Mouse (Mus musculus) c-Kit-positive CD71-positive TER-119-negative erythroid progenitor cells, embryonic 14.5 days (primary cell): ENCODE results near the gene Afap1l2.

Source experiments
- DNase-seq: peaks from one replicate; pipeline ENCODE4 v3.0.0-alpha.2; 2013; ENCODE audit warnings: low read depth

Gene Afap1l2

DNA sequence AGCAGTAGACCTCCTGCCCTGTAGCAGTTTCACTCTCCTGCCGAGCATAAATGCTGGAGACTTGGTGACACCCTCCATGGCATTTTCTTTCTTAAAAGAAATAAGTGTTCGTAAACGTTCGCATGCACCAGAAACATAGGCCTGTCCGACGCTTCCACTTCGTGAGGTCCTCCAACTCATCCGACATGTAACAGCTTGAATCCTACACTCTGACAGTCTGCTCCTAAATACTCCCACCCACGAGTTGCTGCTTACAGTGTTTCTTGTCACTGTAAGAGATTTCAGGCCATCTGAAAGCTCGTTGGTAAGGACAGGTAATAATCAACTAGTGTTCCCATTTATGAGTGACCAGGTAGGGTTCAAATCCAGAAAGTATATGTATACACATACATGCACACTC is 120.1 kb downstream of the Afap1l2 start:
- DNase-seq = no peak

DNA sequence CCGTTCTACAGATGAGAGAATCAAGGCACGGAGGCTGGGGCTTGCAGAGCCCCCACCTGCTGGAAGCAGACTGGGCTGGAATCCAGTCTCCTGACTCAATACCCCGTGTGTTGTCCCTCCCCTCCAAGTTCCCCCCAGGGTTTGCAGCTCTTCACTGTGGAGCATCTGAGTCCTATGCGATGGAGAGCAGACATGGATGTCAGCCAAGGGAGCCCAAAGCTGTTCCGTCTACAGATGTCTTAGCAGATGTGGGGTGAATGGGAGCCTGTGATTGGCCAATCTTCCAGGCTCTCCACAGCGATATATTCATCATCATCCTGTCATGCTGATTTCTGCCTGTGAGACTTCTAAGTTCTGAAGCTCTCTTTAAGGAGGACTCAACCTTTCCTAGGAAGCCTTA is 130.7 kb downstream of the Afap1l2 start:
- DNase-seq = no peak

DNA sequence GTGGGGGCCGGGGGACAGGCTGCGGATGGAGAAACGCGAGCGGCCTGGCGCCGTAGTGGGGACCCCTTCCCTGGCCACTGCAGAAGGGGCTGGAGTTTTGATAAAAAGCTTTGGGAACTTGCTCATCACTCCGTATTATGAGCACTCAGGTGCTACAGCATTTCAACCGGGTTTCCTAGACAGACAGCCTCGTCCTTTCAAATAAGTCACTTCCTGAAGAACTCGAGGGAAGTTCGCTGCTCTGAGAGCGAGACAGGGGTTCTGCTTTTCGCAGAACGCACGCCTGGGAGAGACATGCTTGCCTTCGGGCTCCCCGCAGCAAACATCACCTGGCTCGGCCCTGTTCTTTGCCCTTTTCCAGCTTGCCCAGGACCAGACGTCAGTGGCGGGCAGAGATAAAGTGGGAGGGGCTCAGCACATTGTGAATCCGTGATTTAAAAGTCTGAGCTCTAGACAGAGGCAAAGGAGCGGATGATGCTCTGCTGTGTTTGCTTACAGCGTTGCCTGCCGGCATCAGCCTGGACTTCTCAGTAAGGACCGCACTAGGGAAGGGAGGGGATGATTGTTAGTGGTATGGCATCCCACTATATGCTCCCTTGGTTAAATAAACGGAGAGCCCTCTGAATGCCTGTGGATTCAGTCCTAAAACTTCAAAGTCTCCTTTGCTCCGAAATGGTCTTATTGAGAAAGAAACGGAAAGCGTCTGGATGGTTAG is 133.3 kb downstream of the Afap1l2 start:
- DNase-seq = no peak

DNA sequence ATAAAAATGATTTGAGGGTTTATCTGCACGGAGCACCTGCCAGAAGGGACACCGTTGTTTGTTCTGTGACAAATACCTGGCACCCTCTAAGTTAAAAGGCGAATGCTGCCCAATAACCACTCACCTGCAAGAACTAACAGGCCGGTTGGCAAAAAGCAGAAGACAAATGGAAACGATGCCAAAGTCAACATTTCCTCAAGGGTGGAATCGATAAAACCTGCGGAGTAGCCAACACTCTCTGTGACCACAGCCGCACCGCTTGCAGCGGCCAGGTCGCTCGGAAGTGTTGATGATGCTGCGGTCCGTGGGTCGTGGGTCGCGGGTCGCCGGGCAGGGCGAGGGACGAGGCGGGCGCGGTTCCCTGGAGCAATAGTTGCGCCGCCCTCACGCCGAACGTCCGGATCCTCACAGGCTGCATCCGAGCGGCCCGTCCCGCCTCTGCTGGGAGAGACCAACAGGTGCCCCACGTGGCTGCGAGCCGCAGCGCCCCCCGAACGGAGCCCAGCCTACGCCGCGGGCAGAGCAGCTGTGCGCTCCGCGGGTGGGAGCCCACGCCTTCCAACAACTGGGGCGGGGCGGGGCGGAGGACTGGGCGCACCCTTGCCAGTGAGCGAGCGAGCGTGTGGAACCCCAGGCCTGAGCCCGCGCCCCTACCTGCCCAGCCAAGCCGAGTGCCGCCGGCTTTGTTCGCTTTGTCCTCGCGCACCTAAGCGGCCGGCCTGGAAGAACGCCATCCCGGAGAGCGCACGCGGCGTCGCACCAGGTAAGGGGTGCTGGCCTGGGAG is 134.0 kb downstream of the Afap1l2 start, which contains the start of gene Vwa2:
Vwa2 (plus strand) TSS at position 434 of the 785 bp plus-strand sequence.
- DNase-seq = no peak

DNA sequence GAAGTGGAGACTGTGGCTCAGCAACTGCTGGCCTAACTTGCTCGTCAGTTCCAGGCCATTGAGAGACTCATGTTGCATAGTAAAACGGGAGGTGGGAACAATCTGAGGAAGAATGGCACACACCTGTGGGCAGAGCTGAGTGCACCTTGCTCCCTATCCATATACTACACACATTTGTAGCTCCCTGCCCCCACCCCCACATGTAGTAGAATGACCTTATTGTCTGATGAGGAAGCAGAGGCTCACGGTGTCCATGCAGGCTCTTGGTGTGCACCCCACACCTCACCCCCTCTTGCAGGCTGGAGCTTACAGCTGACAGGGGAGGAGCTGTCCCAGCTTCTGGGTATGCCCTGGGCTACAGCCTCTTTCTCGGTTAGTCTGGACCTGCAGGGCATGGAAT is 140.3 kb downstream of the Afap1l2 start:
- DNase-seq = no peak
